ENCODE assay signal across 8 mouse cellular contexts in genomic region chr15:99866450-99867221, GRCm38 (mm10). TPM values are rescaled to one million over a fixed set of nuclear protein-coding genes. Genes with fewer than 3 reads are reported as not detected.
DNase-seq lines count a peak whose midpoint lies in the region; ATAC-seq and TF ChIP-seq lines count a peak whose summit lies in the region.

No protein-coding gene starts in this region.

- intact Hi-C loops in left cerebral cortex, adult 2 months (cut with DNase I), result no loop called here
- intact Hi-C loops in left cerebral cortex, postnatal 36 days (cut with DNase I), result no loop called here

- H3K4me1 ChIP-seq in heart, embryonic 12.5 days (replicated peaks), result 0 out of 2 replicates have a peak, but pooled peaks cover 14% of the 10 kb centered on the region
- H3K4me1 ChIP-seq in kidney, postnatal 0 days (replicated peaks; ENCODE audit: insufficient read depth, low read length), result peaks cover 6% of the 10 kb centered on the region; the same call in 1 of the 2 replicates
- H3K4me1 ChIP-seq in stomach, embryonic 14.5 days (ENCODE audit: control insufficient read depth, insufficient read depth, low read length), result peaks cover 14% of the 10 kb centered on the region
- H3K4me1 ChIP-seq in hindbrain, postnatal 0 days (ENCODE audit: insufficient read depth, low read length), result no peaks in the 10 kb centered on the region

- no peaks in the 10 kb centered on the region for H3K9me3 ChIP-seq in heart, embryonic 12.5 days (replicated peaks)
- H3K9me3 ChIP-seq in kidney, postnatal 0 days (replicated peaks; ENCODE audit: low read length), result no peaks in the 10 kb centered on the region
- no peaks in the 10 kb centered on the region for H3K9me3 ChIP-seq in stomach, embryonic 14.5 days (ENCODE audit: control insufficient read depth, low read depth, low read length)
- no peaks in the 10 kb centered on the region for H3K9me3 ChIP-seq in hindbrain, postnatal 0 days (ENCODE audit: low read length)

- WGBS in heart, embryonic 12.5 days, result 49% methylated on average over 15 of the region's 15 CpGs
- WGBS in kidney, postnatal 0 days, result 55% methylated on average over 15 of the region's 15 CpGs
- 37% methylated on average over 15 of the region's 15 CpGs for WGBS in stomach, embryonic 14.5 days
- WGBS in hindbrain, postnatal 0 days, result 80% methylated on average over 15 of the region's 15 CpGs

- H3K9ac ChIP-seq in heart, embryonic 12.5 days, result no peak overlapping the region
- no peak overlapping the region for H3K9ac ChIP-seq in kidney, postnatal 0 days (ENCODE audit: low read depth, low read length)
- H3K9ac ChIP-seq in stomach, embryonic 14.5 days (replicated peaks; ENCODE audit: low read depth, low read length), result no peak overlapping the region
- H3K9ac ChIP-seq in hindbrain, postnatal 0 days (replicated peaks; ENCODE audit: low read length), result no peak overlapping the region

- no peak overlapping the region for H3K4me2 ChIP-seq in heart, embryonic 12.5 days
- H3K4me2 ChIP-seq in kidney, postnatal 0 days (ENCODE audit: low read length), result no peak overlapping the region; the same call in 1 of the 2 replicates
- H3K4me2 ChIP-seq in stomach, embryonic 14.5 days (replicated peaks; ENCODE audit: low read depth, low read length), result no peak overlapping the region
- no peak overlapping the region for H3K4me2 ChIP-seq in hindbrain, postnatal 0 days (ENCODE audit: low read depth, low read length)

- DNase-seq in left cerebral cortex, adult 2 months (ENCODE audit: extremely low spot score in 1 of 2, low spot score in 2 of 2), result no peak
- DNase-seq in left cerebral cortex, postnatal 36 days (ENCODE audit: low spot score in 2 of 2), result no peak
- peak; percentile 44 for DNase-seq in kidney, postnatal 0 days (ENCODE audit: low spot score)
- DNase-seq in right cerebral cortex, postnatal 14 days, result no peak
- no peak for DNase-seq in cerebellum, adult 11-12 months
- no peak for DNase-seq in hindbrain, postnatal 0 days (ENCODE audit: low spot score)

- H3K27ac ChIP-seq in left cerebral cortex, adult 2 months, result 0 out of 2 replicates have a peak overlapping the region, but pooled peaks have one; percentile 32
- H3K27ac ChIP-seq in heart, embryonic 12.5 days (ENCODE audit: poor library complexity, severe bottlenecking), result no peak overlapping the region
- H3K27ac ChIP-seq in kidney, postnatal 0 days, result peak overlapping the region; percentile 72
- H3K27ac ChIP-seq in stomach, embryonic 14.5 days (ENCODE audit: low read length), result peak overlapping the region; percentile 35; the same call in 1 of the 2 replicates
- no peak overlapping the region for H3K27ac ChIP-seq in hindbrain, postnatal 0 days

- no peaks in the 10 kb centered on the region for H3K27me3 ChIP-seq in heart, embryonic 12.5 days (replicated peaks)
- H3K27me3 ChIP-seq in kidney, postnatal 0 days (ENCODE audit: insufficient read depth, low read length), result no peaks in the 10 kb centered on the region
- no peaks in the 10 kb centered on the region for H3K27me3 ChIP-seq in stomach, embryonic 14.5 days (ENCODE audit: control insufficient read depth, insufficient read depth, low read length)
- no peaks in the 10 kb centered on the region for H3K27me3 ChIP-seq in hindbrain, postnatal 0 days (ENCODE audit: insufficient read depth, low read length)

- TF ChIP-seq CTCF in left cerebral cortex, adult 2 months (IDR thresholded peaks at IDR 0.05), result no peak
- no peak for TF ChIP-seq CTCF in kidney, postnatal 0 days (IDR thresholded peaks at IDR 0.05; ENCODE audit: low read depth)
- TF ChIP-seq CTCF in hindbrain, postnatal 0 days (IDR thresholded peaks at IDR 0.05; ENCODE audit: low read depth), result no peak

- peak; percentile 76; the same call in 1 of the 2 replicates for ATAC-seq in heart, embryonic 12.5 days (ENCODE audit: insufficient number of reproducible peaks, low FRiP score)
- ATAC-seq in kidney, postnatal 0 days (replicated peaks; ENCODE audit: low FRiP score, low read depth), result no peak
- no peak for ATAC-seq in stomach, embryonic 14.5 days (ENCODE audit: insufficient number of reproducible peaks, insufficient read depth, low FRiP score, low read depth)
- no peak for ATAC-seq in hindbrain, postnatal 0 days

- H3K36me3 ChIP-seq in heart, embryonic 12.5 days, result no peaks in the 10 kb centered on the region
- no peaks in the 10 kb centered on the region for H3K36me3 ChIP-seq in kidney, postnatal 0 days (ENCODE audit: insufficient read depth, low read length)
- H3K36me3 ChIP-seq in stomach, embryonic 14.5 days (ENCODE audit: control insufficient read depth, insufficient read depth, low read length), result no peaks in the 10 kb centered on the region
- H3K36me3 ChIP-seq in hindbrain, postnatal 0 days (ENCODE audit: insufficient read depth, low read length), result no peaks in the 10 kb centered on the region

- no peak overlapping the region for H3K4me3 ChIP-seq in left cerebral cortex, adult 2 months
- H3K4me3 ChIP-seq in heart, embryonic 12.5 days, result no peak overlapping the region
- no peak overlapping the region for H3K4me3 ChIP-seq in kidney, postnatal 0 days (replicated peaks; ENCODE audit: low read depth, low read length)
- H3K4me3 ChIP-seq in stomach, embryonic 14.5 days (ENCODE audit: low read depth, low read length), result no peak overlapping the region
- no peak overlapping the region for H3K4me3 ChIP-seq in hindbrain, postnatal 0 days (ENCODE audit: low read length)

RNA-seq across cellular contexts. Expression of gene Lima1, which starts 8.6 kb away (rescaled TPM):
- 10 to 100 TPM in 1 of 2 experiments, 1 to 10 TPM in 1; 9.9 to 11.0 TPM for total RNA-seq in left cerebral cortex, adult 2 months (2021)
- total RNA-seq in left cerebral cortex, postnatal 36 days (2021), result 10 to 100 TPM in 1 of 2 experiments, 1 to 10 TPM in 1; 8.2 to 10.7 TPM
- 24.6 and 25.5 TPM in 2 replicates for polyA plus RNA-seq in heart, embryonic 12.5 days (2016; fragmentation: Nextera tagmentation; extraction: Ambion mirVana)
- 42.8 and 51.6 TPM in 2 replicates for polyA plus RNA-seq in kidney, postnatal 0 days (2015; fragmentation: Nextera tagmentation; extraction: Ambion mirVana)
- 69.4 and 78.0 TPM in 2 replicates for polyA plus RNA-seq in stomach, embryonic 14.5 days (2014; fragmentation: Nextera tagmentation; extraction: Ambion mirVana)
- 5.8 and 6.9 TPM in 2 replicates for total RNA-seq in hindbrain, postnatal 0 days (2014; rRNA removed)
- polyA plus RNA-seq in hindbrain, postnatal 0 days (2015; fragmentation: Nextera tagmentation; extraction: Ambion mirVana), result 8.0 and 10.4 TPM in 2 replicates

Comparison
In these comparisons a context has a peak if more than half of its experiments do, and no peak if none do; other contexts are left out.
1. H3K27ac ChIP-seq: peak in left cerebral cortex, adult 2 months (single experiment), kidney, postnatal 0 days (single experiment) and stomach, embryonic 14.5 days (single experiment); none in heart, embryonic 12.5 days (single experiment) and hindbrain, postnatal 0 days (single experiment).